Mouse (Mus musculus): ENCODE results near the gene Atxn1.
A peak's percentile ranks its signal among the peaks of the same experiment; 100 is the strongest.

Gene Atxn1

DNA sequence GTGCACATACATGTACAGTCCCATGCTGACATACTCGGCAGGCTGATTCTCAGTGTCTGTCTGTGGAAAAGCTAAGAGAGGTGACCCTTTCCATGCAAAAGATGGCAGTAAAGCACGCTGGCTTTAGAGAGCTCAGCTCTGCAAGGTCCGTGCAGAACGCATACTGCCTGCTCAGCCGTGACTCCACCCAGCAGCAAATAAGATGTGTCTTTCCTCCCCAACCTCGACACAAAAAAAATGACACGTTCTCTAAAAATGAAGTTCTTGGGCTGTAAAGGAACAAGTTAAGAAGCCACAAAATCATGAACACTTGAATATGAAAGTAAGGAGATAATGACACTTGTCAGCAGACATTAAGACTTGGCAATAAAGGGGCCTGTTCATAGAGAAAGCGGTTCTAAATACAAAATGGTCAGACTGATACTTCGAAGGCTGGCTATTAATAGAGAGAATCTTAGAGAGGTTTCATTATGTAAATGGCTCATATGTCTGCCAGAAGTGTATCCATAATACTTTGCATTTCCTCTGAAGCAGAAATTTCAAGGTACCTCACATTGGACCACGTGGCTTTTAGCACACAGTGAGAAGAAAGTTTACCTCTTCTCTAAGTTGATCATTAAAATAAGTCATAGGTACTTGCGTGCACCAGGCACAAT is 132.0 kb downstream of the Atxn1 start:
- no peak for DNase-seq (ENCODE audit: low spot score in 2 of 2)

DNA sequence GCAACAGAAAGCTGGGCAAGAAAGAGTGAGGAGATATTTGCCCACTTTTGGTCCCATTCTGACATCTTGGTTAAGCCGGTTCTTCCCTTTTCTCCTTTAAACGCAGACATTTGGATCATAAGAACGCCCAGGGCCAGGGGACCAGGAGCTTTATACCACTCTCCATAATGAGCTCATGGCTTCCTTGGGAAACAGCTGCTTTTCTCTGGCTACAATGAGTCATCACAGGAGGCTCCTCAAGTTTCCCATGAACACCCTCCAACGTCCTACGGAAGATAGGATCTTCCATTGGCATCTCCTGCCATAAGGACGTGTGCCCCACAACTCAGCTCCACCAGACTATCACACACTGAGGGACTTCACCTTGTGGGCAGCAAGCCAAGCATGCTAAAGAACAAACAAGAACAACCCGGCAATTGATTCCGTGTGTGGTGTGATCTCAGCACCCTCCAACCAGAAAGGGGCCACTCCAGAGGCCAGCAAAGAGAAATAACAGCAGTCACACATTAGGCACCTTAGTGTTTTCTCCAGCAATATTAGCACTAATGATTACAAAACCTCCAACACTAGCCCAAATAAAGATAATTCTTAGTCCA is 135.4 kb downstream of the Atxn1 start:
- no peak for DNase-seq (ENCODE audit: low spot score in 2 of 2)

DNA sequence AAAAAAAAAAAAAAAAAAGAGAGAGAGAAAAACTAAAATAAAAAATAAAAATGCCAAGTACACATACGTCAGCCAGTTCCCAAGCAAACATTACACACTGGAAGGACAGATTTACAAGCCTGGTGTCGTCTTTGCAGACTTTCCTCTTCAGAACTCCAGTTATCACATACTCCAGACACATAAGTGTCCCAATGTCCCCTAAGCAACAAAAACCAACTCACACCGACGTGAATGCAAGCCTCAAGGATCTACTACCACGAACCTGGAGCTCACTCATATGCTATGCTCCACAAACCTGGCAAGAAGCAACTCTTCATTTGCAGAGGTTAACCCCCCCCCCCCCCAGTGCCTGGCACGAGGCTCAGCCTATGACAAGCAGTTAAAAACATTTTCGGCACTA is 136.8 kb downstream of the Atxn1 start:
- no peak for DNase-seq (ENCODE audit: low spot score in 2 of 2)

DNA sequence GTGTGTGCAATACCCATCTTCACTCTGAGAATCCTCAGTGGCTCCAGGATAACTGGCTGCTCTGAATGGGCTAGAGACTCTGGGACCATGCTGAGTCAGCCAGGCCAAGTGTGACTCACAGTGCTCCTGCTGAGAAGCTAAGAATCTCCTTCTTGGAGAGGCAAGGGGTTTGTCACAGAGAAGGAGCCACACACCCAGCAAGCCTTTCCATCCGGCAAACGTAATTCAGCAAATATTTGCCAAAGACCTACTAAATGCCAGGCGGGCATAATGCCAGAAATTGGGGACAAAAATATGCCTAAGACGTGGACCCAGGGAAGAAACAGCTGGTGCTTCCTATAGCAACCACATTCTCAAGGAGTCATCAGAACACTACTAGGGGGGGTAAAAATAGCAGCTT is 137.2 kb downstream of the Atxn1 start:
- peak in 1 of 2 experiments; percentile 39 for DNase-seq (ENCODE audit: low spot score in 2 of 2)

DNA sequence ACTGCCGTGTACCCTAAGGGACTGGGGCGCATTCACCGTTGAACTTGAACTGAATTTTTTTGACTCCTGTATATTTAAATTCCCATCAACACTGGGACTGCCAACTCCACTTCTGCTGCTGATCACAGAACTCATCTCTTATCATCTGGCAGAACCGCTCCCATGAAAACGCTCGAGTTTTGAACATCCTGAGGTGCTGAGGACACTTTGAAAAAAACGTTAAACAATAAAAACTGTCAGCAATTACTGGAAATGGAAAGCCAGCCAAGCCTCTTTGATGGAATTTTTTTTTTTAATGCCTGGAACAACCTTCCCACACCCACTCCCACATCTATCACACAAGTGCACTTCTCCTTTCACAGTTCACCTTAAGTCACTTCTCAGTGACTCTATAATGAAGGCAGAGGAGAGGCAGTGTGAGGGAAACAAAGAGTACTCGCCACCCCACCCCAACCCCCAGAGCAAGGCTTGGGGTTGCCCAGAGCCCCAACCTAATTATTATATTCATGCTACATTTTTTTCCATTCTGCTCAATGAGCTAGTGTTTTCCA is 137.7 kb downstream of the Atxn1 start:
- DNase-seq (ENCODE audit: low spot score in 2 of 2): no peak

DNA sequence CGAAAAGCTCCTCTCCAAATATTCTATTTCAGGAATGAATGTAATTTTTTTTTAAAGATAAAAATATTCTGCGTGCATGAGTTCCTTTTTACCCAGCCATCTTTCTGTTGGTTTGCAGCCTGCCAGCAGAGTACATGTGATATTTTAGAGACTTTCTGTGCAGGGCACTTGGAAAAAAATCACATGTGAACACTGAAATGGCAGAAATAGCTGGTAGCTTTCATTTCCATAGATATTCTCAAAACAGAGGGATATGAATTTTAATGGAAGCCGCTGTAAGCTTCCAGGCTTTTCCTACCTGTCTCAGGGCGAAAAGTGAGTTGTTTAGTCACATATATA is 142.3 kb downstream of the Atxn1 start:
- no peak for DNase-seq (ENCODE audit: low spot score in 2 of 2)

DNA sequence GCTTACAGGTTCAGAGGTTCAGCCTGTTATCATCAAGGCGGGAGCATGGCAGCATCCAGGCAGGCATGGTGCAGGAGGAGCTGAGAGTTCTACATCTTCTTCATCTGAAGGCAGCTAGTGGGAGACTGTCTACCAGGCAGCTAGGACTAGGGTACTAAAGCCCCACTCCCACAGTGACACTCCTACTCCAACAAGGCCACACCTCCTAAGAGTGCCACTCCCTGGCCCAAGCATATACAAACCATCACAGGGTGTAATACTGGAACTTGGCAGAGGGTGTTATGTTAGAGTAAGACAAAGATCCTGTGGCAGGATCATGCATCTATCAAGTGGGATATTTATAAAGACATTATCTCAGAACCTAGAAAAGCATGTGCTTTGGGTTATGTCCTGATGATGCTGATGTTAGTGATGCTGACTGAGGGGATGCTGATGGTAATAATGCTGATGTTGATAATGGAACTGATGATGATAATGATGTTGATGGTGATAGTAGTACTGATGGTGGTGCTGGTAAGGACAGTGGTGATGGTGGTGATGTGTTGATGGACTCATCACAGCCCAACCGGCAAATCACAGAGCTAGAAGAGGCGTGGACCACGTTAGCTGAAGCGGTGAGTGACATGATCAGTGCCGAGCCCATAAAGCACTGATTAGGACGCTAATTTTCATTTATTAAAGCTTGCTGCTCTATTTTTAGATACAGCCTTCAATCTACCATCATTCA is 142.9 kb downstream of the Atxn1 start:
- DNase-seq (ENCODE audit: low spot score in 2 of 2): no peak

DNA sequence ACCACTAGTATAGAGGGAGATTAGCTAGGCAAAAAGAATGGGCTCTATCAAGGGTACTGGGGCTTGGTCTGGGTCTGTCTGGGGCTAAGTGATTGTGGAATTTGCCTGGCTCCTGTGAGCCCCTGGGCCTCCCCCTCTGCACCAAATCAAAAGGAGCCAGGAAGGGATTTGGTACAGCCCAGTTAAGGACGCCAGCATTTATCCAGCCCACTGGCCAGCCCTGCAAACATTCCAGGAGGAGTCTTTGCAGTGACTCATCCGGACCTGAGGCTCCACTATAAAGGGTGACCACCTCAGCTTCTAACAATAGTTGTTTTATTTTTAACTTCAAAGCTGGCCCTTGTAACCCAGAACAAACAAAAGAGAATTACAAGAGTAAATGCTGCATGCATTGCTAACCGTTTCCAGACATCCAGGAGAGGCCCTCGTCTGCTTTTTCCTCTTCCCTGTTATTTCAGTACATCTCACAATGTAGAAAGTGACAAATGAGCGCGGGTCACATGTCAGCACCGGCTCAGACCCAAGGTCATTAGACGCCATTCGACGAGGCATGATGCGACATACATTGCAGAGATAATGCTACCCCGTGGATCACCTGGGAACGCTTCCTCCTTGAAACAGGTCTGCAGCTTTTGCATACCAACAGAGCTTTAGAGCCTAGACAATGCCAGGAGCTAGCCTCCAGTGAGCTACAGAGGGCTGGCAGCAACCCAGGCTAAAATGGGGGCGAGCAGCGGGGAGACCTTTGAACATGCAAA is 144.2 kb downstream of the Atxn1 start:
- DNase-seq (ENCODE audit: low spot score in 2 of 2): no peak

DNA sequence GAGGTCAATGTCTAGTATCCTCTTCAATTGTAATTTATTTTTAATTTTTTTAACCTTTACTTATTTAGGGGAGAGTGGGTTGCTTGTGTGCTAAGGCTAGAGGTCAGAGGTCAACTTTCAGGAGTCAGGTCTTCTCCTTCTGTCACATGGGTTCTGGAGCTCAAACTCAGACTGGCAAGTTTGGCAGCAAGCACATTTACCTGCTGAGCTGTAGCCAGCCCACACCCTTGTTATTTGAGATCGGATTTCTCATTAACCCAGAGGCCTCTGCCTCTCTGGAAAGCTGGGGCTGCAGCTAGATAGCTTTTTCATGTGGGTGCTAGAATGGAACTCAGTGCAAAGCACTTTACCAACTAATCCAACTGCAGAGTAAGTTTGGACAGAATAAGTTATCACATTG is 148.1 kb downstream of the Atxn1 start:
- no peak for DNase-seq (ENCODE audit: low spot score in 2 of 2)

DNA sequence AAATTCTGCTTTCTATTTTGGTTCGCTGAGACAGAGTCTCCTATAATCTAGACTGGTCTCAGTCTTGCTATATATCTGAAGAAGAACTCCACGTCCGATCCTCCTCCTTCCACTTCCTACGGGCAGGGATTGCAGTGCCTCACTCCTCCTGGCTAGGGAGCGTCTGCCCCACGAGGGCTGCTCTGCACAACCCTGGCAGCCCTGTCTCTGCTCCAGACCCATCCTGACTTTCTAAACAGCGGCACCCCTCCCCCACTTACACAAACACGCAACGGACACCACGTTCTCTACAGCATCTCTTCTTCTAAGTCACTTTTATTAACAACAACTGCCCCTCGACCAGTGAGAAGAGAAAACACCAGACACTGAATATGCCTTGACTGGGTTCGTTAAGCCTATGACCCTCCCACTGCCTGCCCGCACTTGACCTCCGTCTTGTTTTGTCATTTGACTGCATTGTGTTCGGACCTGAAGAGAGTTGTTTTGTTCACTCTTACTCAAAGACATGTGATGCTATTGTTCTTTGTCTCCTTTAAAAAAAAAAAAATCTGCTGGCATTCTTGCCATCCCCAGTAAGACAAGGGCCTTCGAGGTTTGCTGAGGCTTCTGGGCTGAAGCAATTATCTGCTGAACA is 154.9 kb downstream of the Atxn1 start:
- no peak for DNase-seq (ENCODE audit: low spot score in 2 of 2)

DNA sequence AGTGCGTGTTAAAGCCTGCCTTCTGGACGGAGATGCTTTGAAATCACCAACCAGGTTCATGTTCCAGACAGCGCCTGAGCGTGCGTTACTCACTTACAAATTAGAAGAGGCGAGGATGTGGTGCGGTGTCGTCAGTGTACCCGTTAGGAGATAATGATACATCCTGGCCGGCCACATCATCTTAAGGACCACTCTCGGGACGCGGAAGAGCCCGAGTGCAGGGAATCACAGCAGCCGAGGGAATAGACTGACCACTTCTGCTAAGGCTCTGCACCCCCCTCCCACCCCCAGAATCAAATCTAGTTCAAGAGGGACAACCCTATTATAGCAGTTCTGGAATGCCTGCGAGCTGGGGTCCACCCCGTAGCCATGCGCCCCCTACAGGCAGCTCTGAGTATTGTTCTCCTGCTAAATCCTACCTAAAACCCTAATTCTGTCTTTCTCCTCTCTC is 157.2 kb downstream of the Atxn1 start:
- DNase-seq (ENCODE audit: low spot score in 2 of 2): peak; percentile 53 to 54

DNA sequence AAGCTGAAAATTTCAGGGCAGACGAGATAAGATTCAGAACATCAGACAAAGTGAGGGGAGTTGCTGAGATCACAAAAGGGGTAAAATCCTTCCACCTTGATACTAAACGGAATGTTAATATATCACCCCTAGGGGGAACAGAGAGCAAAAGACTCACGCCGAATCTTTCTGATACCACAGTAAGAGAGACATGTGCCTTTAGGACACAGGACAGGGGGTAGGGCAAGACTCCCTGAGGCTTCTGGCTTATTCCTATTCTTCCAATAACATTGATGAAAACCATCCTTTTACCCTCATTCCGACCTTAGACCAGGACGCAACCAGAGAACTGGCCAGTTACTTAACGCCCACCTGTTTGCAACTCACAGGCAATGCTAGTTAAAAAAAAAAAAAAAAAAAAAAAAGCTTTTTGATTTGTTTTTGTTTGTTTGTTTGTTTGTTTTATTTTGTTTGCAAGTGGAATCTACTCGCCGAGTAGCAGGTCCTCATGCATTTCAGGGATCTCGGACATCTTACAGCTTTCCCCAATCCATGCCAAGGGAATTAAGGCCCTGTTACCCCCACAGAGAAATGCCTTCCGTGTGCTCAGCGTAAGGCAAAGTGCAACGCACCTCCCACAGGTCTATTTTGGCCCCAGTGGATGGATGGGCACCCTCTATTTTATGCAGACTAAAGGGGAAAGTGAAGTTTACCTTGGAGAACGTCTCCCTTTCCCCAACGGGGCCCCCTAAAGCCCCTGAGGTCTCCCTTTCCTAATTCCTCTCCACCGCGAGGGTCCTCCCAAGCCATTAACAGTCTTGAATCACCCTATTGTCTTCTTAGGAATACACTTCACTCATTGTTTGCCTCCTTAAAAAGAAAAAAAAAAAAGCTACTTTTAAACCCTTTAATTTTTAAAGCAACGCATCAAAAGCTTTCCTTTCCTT is 157.9 kb downstream of the Atxn1 start:
- no peak for DNase-seq (ENCODE audit: low spot score in 2 of 2)

DNA sequence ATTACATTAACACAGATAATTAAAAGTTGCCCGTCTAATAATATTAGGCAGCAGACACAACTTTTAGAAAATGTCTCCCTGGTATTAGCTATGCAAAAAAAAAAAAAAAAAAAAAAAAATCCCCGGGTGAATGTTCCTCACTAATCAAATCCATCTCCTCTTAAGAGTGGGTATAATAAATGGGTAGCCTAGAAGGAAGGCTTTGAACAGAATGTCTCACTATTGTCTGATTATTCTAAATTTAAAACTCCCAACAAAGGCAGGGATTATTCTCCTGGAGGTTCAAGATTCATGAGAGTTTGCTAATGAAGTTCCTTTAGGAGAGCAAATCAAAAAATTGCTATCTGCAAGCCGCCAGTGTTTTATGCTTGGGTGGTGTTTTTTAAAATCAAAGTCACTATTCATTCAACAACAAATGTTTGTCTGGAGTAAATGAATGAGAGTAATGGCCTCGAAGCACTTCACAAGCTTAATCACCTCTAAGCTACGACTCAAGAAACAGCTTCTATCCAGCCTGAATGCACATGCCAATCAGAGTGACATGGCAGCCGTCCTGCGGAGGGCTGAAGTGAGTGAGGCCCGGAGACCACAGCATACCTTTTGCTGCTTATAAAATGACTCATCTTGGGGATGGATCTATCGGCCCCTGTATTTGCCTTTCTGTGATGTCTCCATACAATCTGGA is 158.8 kb downstream of the Atxn1 start:
- no peak for DNase-seq (ENCODE audit: low spot score in 2 of 2)

DNA sequence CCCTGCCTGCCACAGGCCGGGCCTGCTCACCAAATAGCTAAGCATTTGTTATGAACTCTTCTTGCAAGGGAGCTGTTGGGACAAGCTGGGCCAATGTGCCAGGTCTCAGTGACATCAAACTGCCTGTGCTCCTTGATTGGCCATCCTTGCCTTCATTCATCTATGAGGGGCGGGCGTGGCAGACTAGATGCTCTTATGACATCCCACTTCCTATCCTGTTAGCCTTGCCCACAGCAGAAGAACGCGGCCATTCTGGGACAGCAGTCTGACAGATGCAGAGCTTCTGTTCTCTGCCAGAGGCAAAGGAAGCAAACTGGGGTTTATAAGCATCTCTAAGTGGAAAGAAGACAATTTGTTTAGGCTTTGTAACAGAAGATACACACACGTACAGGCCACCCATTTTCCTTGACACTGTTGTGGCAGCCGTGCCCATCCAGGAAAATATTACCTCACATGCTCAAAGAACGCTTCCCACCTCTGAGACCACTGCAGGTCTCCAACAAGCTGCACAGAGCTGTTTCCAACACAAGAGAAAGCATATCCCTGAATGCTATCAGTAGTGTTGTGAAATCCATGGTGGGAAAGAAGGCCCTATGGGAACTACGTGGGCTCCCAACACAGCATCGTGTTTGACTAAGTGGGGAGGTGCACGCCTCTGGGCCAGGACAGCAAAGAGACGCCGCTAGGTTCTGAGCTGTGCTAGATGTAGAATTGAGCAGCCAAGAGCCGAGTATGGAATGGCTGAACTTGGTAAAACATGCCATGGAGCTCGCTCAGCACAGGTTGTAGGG is 162.0 kb downstream of the Atxn1 start:
- DNase-seq (ENCODE audit: low spot score in 2 of 2): no peak

DNA sequence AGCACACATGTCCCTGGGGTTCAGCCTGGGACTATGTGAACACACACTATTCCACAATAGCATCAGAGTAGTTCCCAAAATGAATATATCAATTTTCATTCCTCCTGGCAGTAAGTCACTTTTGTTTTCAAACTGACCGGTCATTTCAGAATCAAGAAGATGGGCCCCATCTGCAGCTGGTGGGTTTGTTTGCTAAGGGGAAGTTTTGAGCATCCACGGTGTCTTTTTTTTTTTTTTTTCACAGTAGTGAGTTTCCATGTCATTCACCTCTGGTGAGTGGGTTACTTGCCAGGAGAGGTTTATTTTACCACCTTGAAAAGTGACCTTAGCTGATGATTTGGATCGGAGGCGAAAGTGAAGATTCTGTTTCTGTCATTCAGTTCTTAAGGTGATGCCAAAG is 166.6 kb downstream of the Atxn1 start:
- DNase-seq (ENCODE audit: low spot score in 2 of 2): no peak

DNA sequence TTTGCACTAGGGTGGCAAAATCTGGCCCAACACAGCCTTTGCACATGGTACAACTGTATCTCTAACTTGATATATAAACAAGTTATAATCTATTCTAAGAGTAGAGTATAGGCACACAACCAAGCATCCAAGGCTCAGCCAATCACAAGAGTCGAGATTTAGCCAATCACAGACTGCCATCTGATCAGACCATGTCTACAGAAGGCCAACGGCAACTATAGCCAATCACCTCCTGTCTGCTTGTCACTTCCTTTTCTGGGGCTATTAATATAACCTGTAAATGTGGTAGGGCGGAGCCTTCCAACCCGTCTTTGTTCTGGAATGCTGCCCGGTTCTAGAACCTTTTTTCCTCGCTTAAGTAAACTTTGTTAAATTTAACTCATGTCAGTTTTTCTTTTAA is 167.1 kb downstream of the Atxn1 start:
- no peak for DNase-seq (ENCODE audit: low spot score in 2 of 2)

DNA sequence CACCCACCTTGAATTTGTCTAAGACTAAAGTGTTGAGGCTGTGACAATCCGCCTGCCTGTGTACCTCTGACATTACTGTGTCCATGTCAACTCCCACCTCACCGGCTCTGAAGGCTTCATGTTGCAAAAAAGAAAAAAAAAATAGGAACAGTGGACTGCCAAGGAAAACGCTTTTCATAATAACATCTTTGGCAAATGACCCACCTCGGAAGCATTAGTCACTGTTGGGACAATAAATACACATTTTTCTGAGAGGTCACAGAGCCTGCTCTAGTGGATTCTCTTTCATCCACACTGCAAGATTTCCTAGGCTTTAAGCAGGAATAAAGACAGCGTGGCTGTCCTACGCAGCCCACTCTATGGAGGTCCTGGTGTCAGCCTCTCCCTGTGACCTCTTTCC is 168.5 kb downstream of the Atxn1 start:
- no peak for DNase-seq (ENCODE audit: low spot score in 2 of 2)

DNA sequence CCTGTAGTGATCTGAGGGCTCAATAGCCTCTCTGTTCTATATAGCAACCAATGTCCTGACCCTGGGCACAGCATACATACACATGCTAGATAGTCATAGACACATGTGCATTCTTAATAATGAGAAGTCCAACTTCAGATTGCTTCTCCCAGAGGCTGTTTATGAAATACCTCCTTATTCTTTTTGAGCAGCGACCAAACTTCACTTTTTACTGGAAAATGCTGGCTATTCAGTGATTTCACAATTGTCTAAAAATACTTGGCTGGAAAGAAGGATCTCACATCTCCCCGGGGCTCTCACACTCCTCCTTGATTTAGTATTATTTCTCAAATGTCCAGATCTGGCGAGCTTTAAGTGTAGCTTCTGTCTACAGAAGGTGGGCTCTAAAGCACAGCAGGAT is 171.0 kb downstream of the Atxn1 start:
- no peak for DNase-seq (ENCODE audit: low spot score in 2 of 2)

DNA sequence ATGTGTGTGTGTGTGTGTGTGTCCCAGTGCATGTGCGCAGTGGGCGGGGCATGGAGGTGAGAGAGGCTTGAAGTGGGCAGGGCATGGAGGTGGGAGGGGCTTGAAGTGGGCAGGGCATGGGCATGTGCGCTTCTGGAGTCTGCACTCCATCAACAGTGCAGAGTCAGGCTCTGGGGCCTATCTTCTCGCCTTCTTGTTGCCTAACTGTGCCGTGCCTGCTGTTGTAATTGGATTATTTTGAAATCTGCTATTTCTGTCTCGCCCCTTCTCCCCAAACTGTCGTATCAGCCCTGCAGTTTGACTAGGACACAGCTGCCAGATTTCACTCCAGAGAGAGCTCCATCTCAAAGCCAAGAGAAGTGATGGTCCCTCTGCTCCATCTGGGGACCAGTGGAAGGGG is 178.4 kb downstream of the Atxn1 start:
- no peak for DNase-seq (ENCODE audit: low spot score in 2 of 2)

All from frontal cortex, postnatal 25 days (tissue).